Mouse (Mus musculus) heart, postnatal 0 days (tissue): Measurements from ENCODE around the gene Olfr1299. TPM values are rescaled to one million over a fixed set of nuclear protein-coding genes. Genes with fewer than 3 reads are reported as not detected.

Source experiments
- ATAC-seq: fragments of 200-750 bp; cut with Nextera tagmentation; 2 replicates; pipeline ENCODE4 v1.8.0; 2017; ENCODE audit warnings: low read depth, moderate number of reproducible peaks, moderate library complexity; ENCODE audit not compliant: insufficient read depth
- DNase-seq: peaks from one replicate; pipeline ENCODE4 v3.0.0-alpha.2; 2016; ENCODE audit warnings: low spot score
- H3K27ac ChIP-seq: fragments of 300-500 bp; sonication (generic); 2 replicates; pipeline ENCODE4 v1.5.1; 2014; ENCODE audit warnings: low read depth, mild to moderate bottlenecking
- H3K27me3 ChIP-seq: fragments of 300-500 bp; sonication (generic); 2 replicates; pipeline ENCODE4 v1.6.1; 2014; ENCODE audit warnings: low read length, mixed read lengths; ENCODE audit not compliant: control insufficient read depth, insufficient read depth
- H3K36me3 ChIP-seq: fragments of 300-500 bp; sonication (generic); replicated peaks from 2 replicates; pipeline ENCODE4 v1.6.1; 2014; ENCODE audit warnings: low read length, mixed read lengths; ENCODE audit not compliant: control insufficient read depth, insufficient read depth
- H3K4me1 ChIP-seq: fragments of 300-500 bp; sonication (generic); 2 replicates; pipeline ENCODE4 v1.6.1; 2014; ENCODE audit warnings: antibody characterized with exemption; ENCODE audit not compliant: control insufficient read depth, insufficient read depth
- H3K4me2 ChIP-seq: fragments of 300-500 bp; sonication (generic); 2 replicates; pipeline ENCODE4 v1.6.1; 2014; ENCODE audit warnings: low read depth, mild to moderate bottlenecking, low read length, moderate library complexity
- H3K4me3 ChIP-seq: fragments of 300-500 bp; sonication (generic); 2 replicates; pipeline ENCODE4 v1.5.1; 2014; ENCODE audit warnings: low read depth, low read length
- H3K9ac ChIP-seq: fragments of 300-500 bp; sonication (generic); replicated peaks from 2 replicates; pipeline ENCODE4 v1.6.1; 2014; ENCODE audit warnings: low read depth, low read length, mixed read lengths
- H3K9me3 ChIP-seq: fragments of 300-500 bp; sonication (generic); replicated peaks from 2 replicates; pipeline ENCODE4 v1.6.1; 2016; ENCODE audit warnings: low read length; ENCODE audit not compliant: control insufficient read depth
- CTCF ChIP-seq: IDR thresholded peaks from 2 replicates; pipeline ENCODE4 v1.5.1; 2016; ENCODE audit warnings: antibody characterized with exemption, control low read depth, low read depth
- EP300 ChIP-seq: IDR thresholded peaks from 2 replicates; pipeline ENCODE4 v1.6.1; 2016; ENCODE audit warnings: antibody characterized with exemption, low read depth
- WGBS: fragments of 180-500 bp; shearing (Covaris S2); extraction: QIAGEN DNeasy Blood & Tissue Kit; methylation state at CpG from one replicate; pipeline ENCODE4 v1.1.7; 2014; 5-methylcytosine and 5-hydroxymethylcytosine counted together
- polyA plus RNA-seq: library from polyadenylated mRNA; unstranded; fragments of >200 nt; fragmentation: Nextera tagmentation; extraction: Ambion mirVana; gene quantifications from 2 replicates; pipeline ENCODE4 v1.2.1, GENCODE M21; 2015
- total RNA-seq: library from RNA; depleted of rRNA; stranded (reverse); fragments of >200 nt; gene quantifications from 2 replicates; pipeline ENCODE4 v1.2.3, GENCODE M21; 2014; ENCODE audit warnings: low replicate concordance; rRNA removed

The Olfr1299 gene
- total RNA-seq = not detected in 2 replicates
- polyA plus RNA-seq = not detected in 2 replicates

- Histone ChIP-seq H3K9ac (no peak within 1 kb of the TSS), H3K4me1 (no peaks in the 10 kb centered on the region), H3K36me3 (no peaks in the 10 kb centered on the region), H3K27ac (no peak within 1 kb of the TSS), H3K9me3 (no peaks in the 10 kb centered on the region), H3K27me3 (no peaks in the 10 kb centered on the region), H3K4me3 (no peak within 1 kb of the TSS), H3K4me2 (no peak within 1 kb of the TSS)
- DNase-seq = no peak
- WGBS = 73% methylated on average over 4 of the region's 4 CpGs
- TF ChIP-seq EP300 = no peak
- ATAC-seq = no peak
Measured at GRCm38 (mm10) chr2:111661119-111661518, at the start of gene Olfr1299. Olfr1299 (plus strand) TSS chr2:111661419.

DNA sequence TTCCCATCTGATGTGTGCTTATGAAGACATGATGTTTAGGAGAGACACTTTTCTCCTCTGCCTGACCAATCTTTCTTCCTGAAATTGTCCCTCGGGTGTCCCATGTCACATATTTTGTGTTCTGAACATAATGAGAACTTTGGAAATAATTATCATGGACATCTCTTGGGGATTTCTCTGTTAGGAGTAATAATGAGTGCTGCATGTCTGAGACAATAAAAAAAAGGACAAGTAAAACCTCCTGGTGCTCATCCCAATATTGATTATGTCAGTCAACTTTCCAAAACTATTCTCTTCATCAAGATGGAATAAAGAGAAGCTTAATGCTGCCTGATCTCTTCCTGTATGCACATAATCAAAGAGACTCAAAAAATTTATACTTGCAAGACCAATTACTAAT lies 34.8 kb upstream of the Olfr1299 start, which contains the start of gene Olfr1297:
Gene Olfr1297 (minus strand): TSS at position 101 of the 400 bp plus-strand sequence.
- Histone ChIP-seq H3K4me2 (no peak within 1 kb of the TSS), H3K27me3 (no peaks in the 10 kb centered on the region), H3K36me3 (no peaks in the 10 kb centered on the region), H3K27ac (no peak within 1 kb of the TSS), H3K4me1 (no peaks in the 10 kb centered on the region), H3K4me3 (no peak within 1 kb of the TSS), H3K9me3 (no peaks in the 10 kb centered on the region), H3K9ac (no peak within 1 kb of the TSS)
- TF ChIP-seq EP300 (no peak), CTCF (no peak)
- ATAC-seq = no peak
- no peak for DNase-seq
- WGBS = 62% methylated on average over 1 of the region's 1 CpGs

DNA sequence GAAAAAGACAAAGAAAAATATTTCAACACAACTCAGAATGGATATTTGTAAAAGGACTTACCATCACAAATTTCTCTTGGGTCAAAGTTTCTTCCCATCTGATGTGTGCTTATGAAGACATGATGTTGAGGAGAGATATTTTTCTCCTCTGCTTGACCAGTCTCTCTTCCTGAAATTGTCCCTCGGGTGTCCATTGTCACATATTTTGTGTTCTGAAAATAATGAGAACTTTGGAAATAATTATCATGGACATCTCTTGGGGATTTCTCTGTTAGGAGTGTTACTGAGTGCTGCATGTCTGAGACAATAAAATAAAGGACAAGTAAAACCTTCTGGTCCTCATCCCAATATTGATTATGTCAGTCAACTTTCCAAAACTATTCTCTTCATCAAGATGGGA lies 12.1 kb upstream of the Olfr1299 start, which contains the start of gene Olfr1298:
Gene Olfr1298 (minus strand): TSS at position 101 of the 400 bp plus-strand sequence.
- H3K4me3 ChIP-seq = no peak within 1 kb of the TSS
- DNase-seq = no peak
- no peaks in the 10 kb centered on the region for H3K27me3 ChIP-seq
- no peaks in the 10 kb centered on the region for H3K4me1 ChIP-seq
- no peak within 1 kb of the TSS for H3K9ac ChIP-seq
- no peak for TF ChIP-seq EP300
- TF ChIP-seq CTCF = no peak
- H3K27ac ChIP-seq = no peak within 1 kb of the TSS
- 67% methylated on average over 1 of the region's 1 CpGs for WGBS
- ATAC-seq = no peak
- H3K9me3 ChIP-seq = no peaks in the 10 kb centered on the region
- no peak within 1 kb of the TSS for H3K4me2 ChIP-seq
- H3K36me3 ChIP-seq = no peaks in the 10 kb centered on the region

Other genes with a start within 250 kb of the Olfr1299 start
- not detected in 2 replicates for gene Olfr1286, start 238.3 kb upstream of the Olfr1299 start, total RNA-seq
- gene Olfr1286, start 238.3 kb upstream of the Olfr1299 start, polyA plus RNA-seq = not detected in 2 replicates
- gene Olfr1287, start 212.3 kb upstream of the Olfr1299 start, total RNA-seq = not detected in 2 replicates
- gene Olfr1287, start 212.3 kb upstream of the Olfr1299 start, polyA plus RNA-seq = not detected in 2 replicates
- not detected in 2 replicates for gene Olfr1288, start 187.3 kb upstream of the Olfr1299 start, total RNA-seq
- not detected in 2 replicates for gene Olfr1288, start 187.3 kb upstream of the Olfr1299 start, polyA plus RNA-seq
- not detected in 2 replicates for gene Olfr1289, start 180.6 kb upstream of the Olfr1299 start, total RNA-seq
- gene Olfr1289, start 180.6 kb upstream of the Olfr1299 start, polyA plus RNA-seq = not detected in 2 replicates
- gene Olfr1290, start 167.6 kb upstream of the Olfr1299 start, total RNA-seq = not detected in 2 replicates
- not detected in 2 replicates for gene Olfr1290, start 167.6 kb upstream of the Olfr1299 start, polyA plus RNA-seq
- gene Olfr1291-ps1, start 164.2 kb upstream of the Olfr1299 start, total RNA-seq = not detected in 2 replicates
- not detected in 2 replicates for gene Olfr1291-ps1, start 164.2 kb upstream of the Olfr1299 start, polyA plus RNA-seq
- gene Olfr1293-ps, start 136.2 kb upstream of the Olfr1299 start, total RNA-seq = not detected in 2 replicates
- not detected in 2 replicates for gene Olfr1293-ps, start 136.2 kb upstream of the Olfr1299 start, polyA plus RNA-seq
- gene Olfr1294, start 121.1 kb upstream of the Olfr1299 start, total RNA-seq = not detected in 2 replicates
- gene Olfr1294, start 121.1 kb upstream of the Olfr1299 start, polyA plus RNA-seq = not detected in 2 replicates
- gene Olfr1295, start 91.7 kb upstream of the Olfr1299 start, total RNA-seq = not detected in 2 replicates
- not detected in 2 replicates for gene Olfr1295, start 91.7 kb upstream of the Olfr1299 start, polyA plus RNA-seq
- not detected in 2 replicates for gene Olfr1297, start 34.9 kb upstream of the Olfr1299 start, total RNA-seq
- not detected in 2 replicates for gene Olfr1297, start 34.9 kb upstream of the Olfr1299 start, polyA plus RNA-seq
- gene Olfr1298, start 12.2 kb upstream of the Olfr1299 start, total RNA-seq = not detected in 2 replicates
- gene Olfr1298, start 12.2 kb upstream of the Olfr1299 start, polyA plus RNA-seq = not detected in 2 replicates
- gene Olfr1301, start 89.6 kb downstream of the Olfr1299 start, total RNA-seq = not detected in 2 replicates
- gene Olfr1301, start 89.6 kb downstream of the Olfr1299 start, polyA plus RNA-seq = not detected in 2 replicates
- gene Olfr1302, start 116.0 kb downstream of the Olfr1299 start, total RNA-seq = not detected in 2 replicates
- gene Olfr1302, start 116.0 kb downstream of the Olfr1299 start, polyA plus RNA-seq = not detected in 2 replicates
- gene Olfr1303, start 158.9 kb downstream of the Olfr1299 start, total RNA-seq = not detected in 2 replicates
- gene Olfr1303, start 158.9 kb downstream of the Olfr1299 start, polyA plus RNA-seq = not detected in 2 replicates
- gene Olfr1305, start 215.7 kb downstream of the Olfr1299 start, total RNA-seq = not detected in 2 replicates
- gene Olfr1305, start 215.7 kb downstream of the Olfr1299 start, polyA plus RNA-seq = not detected in 2 replicates